Mouse (Mus musculus) bone marrow, adult 2 months (tissue): ENCODE results near the gene Casz1.

Experiments used
- CTCF ChIP-seq: fragments of 200-500 bp; IDR thresholded peaks from 2 replicates; pipeline ENCODE4 v1.5.1; 2011; ENCODE audit warnings: low read length, control low read depth; ENCODE audit not compliant: control insufficient read depth, insufficient read depth
- POLR2A ChIP-seq: fragments of 200-500 bp; IDR thresholded peaks from 2 replicates; pipeline ENCODE4 v1.6.1; 2011; ENCODE audit warnings: low read depth, mild to moderate bottlenecking, control low read depth, low read length, borderline replicate concordance; ENCODE audit not compliant: control insufficient read depth

GRCm38 (mm10) chr4:148823281-148823680, 19.1 kb downstream of the Casz1 start:
- TF ChIP-seq CTCF (no peak), POLR2A (no peak)
